20 mouse cellular contexts compared by ENCODE assay signal in genomic region chr13:59114684-59115083, GRCm38 (mm10).
DNase-seq lines count a peak whose midpoint lies in the region; TF ChIP-seq lines count a peak whose summit lies in the region.
"Had no signal": no experiment of that assay in that cellular context is flagged by ENCODE, and none has a peak within 500 bp of the region (broad histone marks: within the 10 kb centered on the region; RNA-seq: fewer than 3 reads in every experiment).

No protein-coding gene starts in this region.

- no peaks in the 10 kb centered on the region for H3K79me2 ChIP-seq in heart, adult 2 months (replicated peaks; ENCODE audit: control insufficient read depth, insufficient read depth, low read length)
- H3K79me2 ChIP-seq in liver, adult 2 months (ENCODE audit: control insufficient read depth, insufficient read depth, low read length), result no peaks in the 10 kb centered on the region
- H3K79me2 ChIP-seq in MEL (ENCODE audit: control insufficient read depth, insufficient read depth, low read length, poor library complexity), result no peaks in the 10 kb centered on the region

- no peak for TF ChIP-seq EP300 in heart, adult 2 months (IDR thresholded peaks at IDR 0.05; ENCODE audit: insufficient read depth, low read depth, low read length)
- TF ChIP-seq EP300 in MEL (IDR thresholded peaks at IDR 0.05; ENCODE audit: low read depth in 1 of 2, low read length in 2 of 2), result no peak

- no peak overlapping the region for H3K4me3 ChIP-seq in heart, adult 2 months
- no peak overlapping the region for H3K4me3 ChIP-seq in liver, adult 2 months (ENCODE audit: insufficient read depth, low read depth, low read length)
- no peak overlapping the region for H3K4me3 ChIP-seq in E14TG2a.4 (replicated peaks; ENCODE audit: low read length)
- no peak overlapping the region for H3K4me3 ChIP-seq in MEL (ENCODE audit: control insufficient read depth in 1 of 2, insufficient read depth in 1 of 2, low read depth in 2 of 2, low read length in 2 of 2)
- H3K4me3 ChIP-seq: embryonic facial prominence, embryonic 15.5 days; forebrain, embryonic 10.5 days; heart, embryonic 15.5 days; liver, embryonic 13.5 days; midbrain, embryonic 15.5 days had no signal

- H3K9ac ChIP-seq in heart, adult 2 months (ENCODE audit: low read depth, low read length), result no peak overlapping the region
- H3K9ac ChIP-seq in liver, adult 2 months (ENCODE audit: low read depth, low read length), result no peak overlapping the region
- no peak overlapping the region for H3K9ac ChIP-seq in MEL (ENCODE audit: control insufficient read depth, low read depth, low read length, poor library complexity, severe bottlenecking)
- H3K9ac ChIP-seq: embryonic facial prominence, embryonic 15.5 days; heart, embryonic 15.5 days; liver, embryonic 13.5 days; midbrain, embryonic 15.5 days had no signal

- intact Hi-C loops in heart, adult 2 months (cut with DNase I), result no loop called here
- intact Hi-C loops in heart, postnatal 25 days (cut with DNase I), result no loop called here

- 92% methylated on average over 1 of the region's 1 CpGs for WGBS in heart, adult 2 months
- 100% methylated on average over 1 of the region's 1 CpGs for WGBS in liver, adult 2 months

- H3K9me3 ChIP-seq in E14TG2a.4 (ENCODE audit: low read length), result peaks cover 34% of the 10 kb centered on the region
- H3K9me3 ChIP-seq in MEL (replicated peaks; ENCODE audit: insufficient read depth, low read length), result no peaks in the 10 kb centered on the region
- H3K9me3 ChIP-seq: embryonic facial prominence, embryonic 15.5 days; midbrain, embryonic 15.5 days had no signal

- peak; percentile 66 for TF ChIP-seq RAD21 in MEL (IDR thresholded peaks at IDR 0.05; ENCODE audit: low read depth, low read length)

- no peaks in the 10 kb centered on the region for H3K4me1 ChIP-seq in heart, adult 2 months (ENCODE audit: control insufficient read depth, insufficient read depth, low read length)
- no peaks in the 10 kb centered on the region for H3K4me1 ChIP-seq in liver, adult 2 months (ENCODE audit: control insufficient read depth, insufficient read depth, low read length)
- H3K4me1 ChIP-seq in E14TG2a.4 (replicated peaks; ENCODE audit: low read depth, low read length) (peaks cover 3% of the 10 kb centered on the region; the same call in 1 of the 2 replicates), MEL (ENCODE audit: control insufficient read depth in 1 of 2, insufficient read depth in 2 of 2, low read length in 2 of 2) (no peaks in the 10 kb centered on the region)
- H3K4me1 ChIP-seq: forebrain, embryonic 10.5 days; liver, embryonic 13.5 days; midbrain, embryonic 15.5 days had no signal

- TF ChIP-seq POLR2A in heart, adult 2 months (IDR thresholded peaks at IDR 0.05; ENCODE audit: insufficient read depth, low read depth, low read length), result no peak
- no peak for TF ChIP-seq POLR2A in liver, adult 2 months (IDR thresholded peaks at IDR 0.05; ENCODE audit: extremely low read depth, insufficient read depth, low read length)
- TF ChIP-seq POLR2A in MEL (IDR thresholded peaks at IDR 0.05; ENCODE audit: control insufficient read depth in 1 of 2, insufficient read depth in 1 of 2, low read depth in 1 of 2, low read length in 2 of 2, poor library complexity in 1 of 2), result no peak

- H3K36me3 ChIP-seq in heart, adult 2 months (ENCODE audit: control insufficient read depth, insufficient read depth, low read length), result no peaks in the 10 kb centered on the region
- H3K36me3 ChIP-seq in liver, adult 2 months (ENCODE audit: control insufficient read depth, insufficient read depth, low read length), result no peaks in the 10 kb centered on the region
- H3K36me3 ChIP-seq in E14TG2a.4 (ENCODE audit: insufficient read depth, low read length) (no peaks in the 10 kb centered on the region), MEL (ENCODE audit: control insufficient read depth in 1 of 2, insufficient read depth in 2 of 2, low read length in 2 of 2) (no peaks in the 10 kb centered on the region)
- H3K36me3 ChIP-seq: embryonic facial prominence, embryonic 15.5 days; forebrain, embryonic 10.5 days; heart, embryonic 15.5 days; liver, embryonic 13.5 days; midbrain, embryonic 15.5 days had no signal

- no peak for DNase-seq in heart, adult 2 months
- DNase-seq in heart, postnatal 25 days (ENCODE audit: low spot score), result no peak
- no peak for DNase-seq in liver, adult 2 months (ENCODE audit: extremely low read depth, low read depth, low spot score)
- no peak for DNase-seq in liver
- DNase-seq in MEL (ENCODE audit: low read depth, low spot score), result peak; percentile 14
- DNase-seq in ovary, adult 18-20 months (ENCODE audit: low spot score), result no peak
- no peak for DNase-seq in spleen, postnatal 36 days (ENCODE audit: low spot score in 2 of 2)
- DNase-seq: adrenal gland, postnatal 36 days; cerebellum, adult 2 months; cerebellum, postnatal 36 days; heart, adult 18-20 months; liver, embryonic 13.5 days; lung, postnatal 10 days; thymus, postnatal 36 days had no signal

- H3K27me3 ChIP-seq in heart, adult 2 months (ENCODE audit: control insufficient read depth, insufficient read depth, low read length), result no peaks in the 10 kb centered on the region
- H3K27me3 ChIP-seq in liver, adult 2 months (ENCODE audit: control insufficient read depth, insufficient read depth, low read length), result no peaks in the 10 kb centered on the region
- H3K27me3 ChIP-seq in E14TG2a.4 (ENCODE audit: insufficient read depth, low read length), result no peaks in the 10 kb centered on the region
- H3K27me3 ChIP-seq in MEL (ENCODE audit: control insufficient read depth in 1 of 2, insufficient read depth in 2 of 2, low read length in 2 of 2), result no peaks in the 10 kb centered on the region
- H3K27me3 ChIP-seq: CH12.LX; embryonic facial prominence, embryonic 15.5 days; heart, embryonic 15.5 days; liver, embryonic 13.5 days; midbrain, embryonic 15.5 days had no signal

- H3K27ac ChIP-seq in heart, adult 2 months, result no peak overlapping the region
- H3K27ac ChIP-seq in liver, adult 2 months (replicated peaks; ENCODE audit: insufficient read depth, low read depth, low read length), result no peak overlapping the region
- no peak overlapping the region for H3K27ac ChIP-seq in MEL (ENCODE audit: control insufficient read depth, low read depth, low read length)
- H3K27ac ChIP-seq: embryonic facial prominence, embryonic 15.5 days; forebrain, embryonic 10.5 days; heart, embryonic 15.5 days; liver, embryonic 13.5 days; midbrain, embryonic 15.5 days had no signal

- TF ChIP-seq CTCF in heart, adult 2 months (IDR thresholded peaks at IDR 0.05), result peak; percentile 15; the same call in 1 of the 2 replicates
- TF ChIP-seq CTCF in liver, adult 2 months (IDR thresholded peaks at IDR 0.05; ENCODE audit: low read depth, low read length), result peak; percentile 10; the same call in 1 of the 2 replicates
- TF ChIP-seq CTCF in E14TG2a.4 (conservative IDR thresholded peaks at IDR 0.05; ENCODE audit: low read length) (peak; percentile 42), MEL (IDR thresholded peaks at IDR 0.05 in 2 of 3, conservative IDR thresholded peaks at IDR 0.05 in 1 of 3; ENCODE audit: control insufficient read depth in 1 of 3, insufficient read depth in 1 of 3, low read depth in 2 of 3, low read length in 3 of 3, poor library complexity in 1 of 3, severe bottlenecking in 1 of 3) (peak; percentile 55 to 65 (median 55))

TF ChIP-seq in MEL, 35 proteins besides CTCF, POLR2A, EP300 and RAD21:
- TF ChIP-seq MXI1 (IDR thresholded peaks at IDR 0.05; ENCODE audit: low read depth, low read length) (no peak), GABPA (IDR thresholded peaks at IDR 0.05; ENCODE audit: low read depth, low read length) (no peak), POLR2AphosphoS2 (IDR thresholded peaks at IDR 0.05; ENCODE audit: low read length) (no peak), SMC3 (IDR thresholded peaks at IDR 0.05; ENCODE audit: low read depth, low read length) (peak; percentile 72), E2F4 (IDR thresholded peaks at IDR 0.05; ENCODE audit: borderline replicate concordance, low read depth, low read length) (no peak), ZC3H11A (IDR thresholded peaks at IDR 0.05; ENCODE audit: low read depth, low read length) (peak; percentile 26)
